Mouse (Mus musculus): ENCODE data around the gene Hscb. TPM values are rescaled to one million over a fixed set of nuclear protein-coding genes. Genes with fewer than 3 reads are reported as not detected.

Gene Hscb
- polyA plus RNA-seq (2017; shearing (Covaris generic)): 18.1 TPM

GRCm38 (mm10) chr5:110839678-110840365, at the start of gene Hscb, which contains the start of gene Chek2:
TSS of gene Hscb (minus strand) at chr5:110839777.
TSS of gene Chek2 (plus strand) at chr5:110839979.

GRCm38 (mm10) chr5:110879584-110880374, 40.2 kb upstream of the Hscb start, which contains the start of gene Ttc28:
TSS of gene Ttc28 (plus strand) at chr5:110879803.

GRCm38 (mm10) chr5:110809667-110810325, 29.8 kb downstream of the Hscb start, which contains the start of gene Ulk1:
TSS of gene Ulk1 (minus strand) at chr5:110810097.

GRCm38 (mm10) chr5:110779998-110780760, 59.4 kb downstream of the Hscb start, which contains the start of gene Pus1:
TSS of gene Pus1 (minus strand) at chr5:110780659.

Other genes starting within 250 kb of the Hscb start
- gene Noc4l, start 186.4 kb downstream of the Hscb start, polyA plus RNA-seq (2017; shearing (Covaris generic)): 48.3 TPM
- 47.0 TPM for gene Ddx51, start 186.3 kb downstream of the Hscb start, polyA plus RNA-seq (2017; shearing (Covaris generic))
- gene Ep400, start 69.1 kb downstream of the Hscb start, polyA plus RNA-seq (2017; shearing (Covaris generic)): 66.9 TPM
- 31.8 TPM for gene Pus1, start 59.1 kb downstream of the Hscb start, polyA plus RNA-seq (2017; shearing (Covaris generic))
- gene Ulk1, start 29.7 kb downstream of the Hscb start, polyA plus RNA-seq (2017; shearing (Covaris generic)): 117 TPM
- 2.5 TPM for gene Chek2, start 202 bp upstream of the Hscb start, polyA plus RNA-seq (2017; shearing (Covaris generic))
- gene Ttc28, start 40.0 kb upstream of the Hscb start, polyA plus RNA-seq (2017; shearing (Covaris generic)): 3.3 TPM

All from effector memory CD4-positive, alpha-beta T cell, adult 5 months (primary cell).